In genomic region chr9:99854486-99854885, GRCm38 (mm10) we compare ENCODE assay signal across 46 mouse cellular contexts. TPM values are rescaled to one million over a fixed set of nuclear protein-coding genes. Genes with fewer than 3 reads are reported as not detected.
"Had no signal": no experiment of that assay in that cellular context is flagged by ENCODE, and none has a peak within 500 bp of the region (broad histone marks: within the 10 kb centered on the region; RNA-seq: fewer than 3 reads in every experiment).

No protein-coding gene starts in this region.

- H3K4me2 ChIP-seq: heart, embryonic 11.5 days; heart, embryonic 12.5 days; heart, embryonic 13.5 days; heart, embryonic 15.5 days; hindbrain, embryonic 12.5 days; hindbrain, embryonic 13.5 days; hindbrain, embryonic 14.5 days; hindbrain, embryonic 15.5 days; intestine, embryonic 15.5 days; kidney, embryonic 15.5 days had no signal

- H3K9ac ChIP-seq: heart, embryonic 12.5 days; heart, embryonic 13.5 days; heart, embryonic 15.5 days; hindbrain, embryonic 12.5 days; hindbrain, embryonic 13.5 days; hindbrain, embryonic 14.5 days; hindbrain, embryonic 15.5 days; intestine, embryonic 15.5 days; kidney, embryonic 15.5 days had no signal

- H3K27ac ChIP-seq: heart, embryonic 10.5 days; heart, embryonic 13.5 days; heart, embryonic 15.5 days; hindbrain, embryonic 10.5 days; hindbrain, embryonic 12.5 days; hindbrain, embryonic 13.5 days; hindbrain, embryonic 14.5 days; hindbrain, embryonic 15.5 days; hindbrain, postnatal 0 days; intestine, embryonic 15.5 days; kidney, embryonic 15.5 days; kidney, postnatal 0 days; layer of hippocampus, adult 2 months had no signal

- H3K4me3 ChIP-seq: heart, embryonic 10.5 days; heart, embryonic 12.5 days; heart, embryonic 13.5 days; heart, embryonic 15.5 days; hindbrain, embryonic 10.5 days; hindbrain, embryonic 12.5 days; hindbrain, embryonic 13.5 days; hindbrain, embryonic 15.5 days; intestine, embryonic 15.5 days; kidney, embryonic 15.5 days; layer of hippocampus, adult 2 months had no signal

- ATAC-seq: hindbrain, embryonic 16.5 days; hindbrain, postnatal 0 days; inflammation-experienced regulatory T-cells, adult 6 months; intestine, embryonic 15.5 days; intestine, embryonic 16.5 days; intestine, postnatal 0 days had no signal

- H3K9me3 ChIP-seq: heart, embryonic 10.5 days; heart, embryonic 12.5 days; heart, embryonic 13.5 days; heart, embryonic 15.5 days; hindbrain, embryonic 10.5 days; hindbrain, embryonic 12.5 days; hindbrain, embryonic 13.5 days; hindbrain, embryonic 15.5 days; intestine, embryonic 15.5 days; kidney, embryonic 15.5 days had no signal

- H3K27me3 ChIP-seq: hindbrain, embryonic 15.5 days; intestine, embryonic 15.5 days had no signal

- H3K4me1 ChIP-seq: heart, embryonic 10.5 days; heart, embryonic 12.5 days; heart, embryonic 13.5 days; heart, embryonic 15.5 days; hindbrain, embryonic 10.5 days; hindbrain, embryonic 12.5 days; hindbrain, embryonic 13.5 days; hindbrain, embryonic 15.5 days; intestine, embryonic 15.5 days; kidney, embryonic 15.5 days had no signal

- DNase-seq: heart, postnatal 10 days; heart, postnatal 14 days; heart, postnatal 4 days; kidney, adult 11 months; kidney, adult 18-20 months; kidney, adult 2 months; kidney, adult 8-10 months; kidney, adult 9 months; kidney, postnatal 10 days; kidney, postnatal 14 days; kidney, postnatal 25 days; kidney, postnatal 36 days; kidney, postnatal 4 days; layer of hippocampus, adult 9-11 months; layer of hippocampus, postnatal 36 days had no signal

- H3K36me3 ChIP-seq: heart, embryonic 10.5 days; heart, embryonic 12.5 days; heart, embryonic 13.5 days; heart, embryonic 15.5 days; hindbrain, embryonic 10.5 days; hindbrain, embryonic 12.5 days; hindbrain, embryonic 13.5 days; hindbrain, embryonic 15.5 days; intestine, embryonic 15.5 days; kidney, embryonic 15.5 days had no signal

RNA-seq across cellular contexts. Expression of gene Sox14, which starts 21.5 kb away (rescaled TPM):
- total RNA-seq: heart, postnatal 10 days; heart, postnatal 14 days; heart, postnatal 25 days; heart, postnatal 4 days; hematopoietic stem cell, adult 5-6 weeks; layer of hippocampus, adult 18-20 months; layer of hippocampus, adult 2 months; layer of hippocampus, adult 8-10 months; layer of hippocampus, postnatal 25 days; layer of hippocampus, postnatal 36 days; left cerebral cortex, adult 18-20 months had no signal
- polyA plus RNA-seq: heart, embryonic 11.5 days; heart, embryonic 13.5 days; heart, embryonic 14.5 days; heart, embryonic 15.5 days; heart, postnatal 0 days; inflammation-experienced regulatory T-cells, adult 6 months; intestine, embryonic 14.5 days; intestine, embryonic 15.5 days; intestine, embryonic 16.5 days; intestine, postnatal 0 days; kidney, adult 2 months; kidney, embryonic 14.5 days; kidney, embryonic 15.5 days; kidney, embryonic 16.5 days; kidney, postnatal 0 days; large intestine, adult 2 months had no signal
